Mouse (Mus musculus) lung, postnatal 0 days (tissue): ENCODE data around the gene Fxr1.

Experiments
- CTCF ChIP-seq: IDR thresholded peaks from 2 replicates; pipeline ENCODE4 v1.5.1; 2016; ENCODE audit warnings: antibody characterized with exemption, mild to moderate bottlenecking
- EP300 ChIP-seq: IDR thresholded peaks from 2 replicates; pipeline ENCODE4 v1.6.1; 2016; ENCODE audit warnings: antibody characterized with exemption, mild to moderate bottlenecking, control low read depth

GRCm38 (mm10) chr3:34030601-34031000 lies 10.9 kb downstream of the Fxr1 start:
- TF ChIP-seq CTCF (no peak), EP300 (no peak)
